Mouse (Mus musculus): ENCODE measurements around the gene Arhgef6.

GRCm38 (mm10) chrX:57215495-57215894, 123.0 kb downstream of the Arhgef6 start:
- TF ChIP-seq CTCF (IDR thresholded peaks at IDR 0.05; ENCODE audit: low read depth) (no peak), EP300 (IDR thresholded peaks at IDR 0.05; ENCODE audit: low read depth) (no peak)
